Comparison of ENCODE assay signal across 21 mouse cellular contexts in the genomic region with DNA sequence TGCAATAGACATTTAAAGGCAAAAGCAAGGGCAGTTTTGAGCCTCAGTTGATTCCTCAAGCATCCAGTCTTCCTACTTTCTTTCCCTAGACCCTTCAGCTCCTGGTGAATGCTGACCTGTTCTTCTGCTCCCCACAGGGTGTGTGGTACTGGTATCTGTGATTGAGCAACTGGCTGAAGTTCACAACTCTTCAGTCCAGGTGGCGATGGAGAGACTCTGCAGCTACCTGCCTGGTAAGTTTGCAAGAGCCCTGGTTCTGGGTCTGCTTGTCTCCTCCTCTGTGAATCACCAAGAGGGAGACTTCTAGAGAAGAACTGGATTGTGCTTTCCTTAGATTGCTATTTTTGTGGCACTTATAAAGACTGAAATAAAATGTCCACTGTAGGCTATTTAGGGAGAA. TPM values are rescaled to one million over a fixed set of nuclear protein-coding genes. Genes with fewer than 3 reads are reported as not detected.
DNase-seq lines count a peak whose midpoint lies in the region; ATAC-seq and TF ChIP-seq lines count a peak whose summit lies in the region.
"Had no signal": no experiment of that assay in that cellular context is flagged by ENCODE, and none has a peak within 500 bp of the region (broad histone marks: within the 10 kb centered on the region; RNA-seq: fewer than 3 reads in every experiment).

No protein-coding gene starts in this region.

- no peak overlapping the region for H3K27ac ChIP-seq in heart, postnatal 0 days (ENCODE audit: low read depth)
- no peak overlapping the region for H3K27ac ChIP-seq in lung, embryonic 14.5 days (ENCODE audit: low read depth)
- H3K27ac ChIP-seq in ES-Bruce4 (ENCODE audit: insufficient read depth, low read length) = no peak overlapping the region
- H3K27ac ChIP-seq in stomach, postnatal 0 days (replicated peaks) = no peak overlapping the region
- H3K27ac ChIP-seq: embryonic facial prominence, embryonic 13.5 days; forebrain, embryonic 13.5 days; heart, embryonic 13.5 days; hindbrain, embryonic 12.5 days had no signal

- TF ChIP-seq POLR2A in ES-Bruce4 (IDR thresholded peaks at IDR 0.05; ENCODE audit: insufficient read depth, low read length) = no peak

- no peak overlapping the region for H3K9ac ChIP-seq in heart, postnatal 0 days (replicated peaks; ENCODE audit: low read depth, low read length)
- H3K9ac ChIP-seq in lung, embryonic 14.5 days = no peak overlapping the region
- H3K9ac ChIP-seq in ES-Bruce4 (ENCODE audit: low read depth, poor library complexity, severe bottlenecking) = no peak overlapping the region
- H3K9ac ChIP-seq in stomach, postnatal 0 days (ENCODE audit: low read length) = no peak overlapping the region
- H3K9ac ChIP-seq: embryonic facial prominence, embryonic 13.5 days; forebrain, embryonic 13.5 days; forebrain, postnatal 0 days; heart, embryonic 13.5 days; hindbrain, embryonic 12.5 days had no signal

- H3K4me1 ChIP-seq in heart, postnatal 0 days (ENCODE audit: control insufficient read depth, insufficient read depth) = no peaks in the 10 kb centered on the region
- H3K4me1 ChIP-seq in lung, embryonic 14.5 days (ENCODE audit: insufficient read depth) = no peaks in the 10 kb centered on the region
- no peaks in the 10 kb centered on the region for H3K4me1 ChIP-seq in ES-Bruce4 (ENCODE audit: control insufficient read depth, insufficient read depth, low read length)
- no peaks in the 10 kb centered on the region for H3K4me1 ChIP-seq in stomach, postnatal 0 days (replicated peaks; ENCODE audit: control insufficient read depth, insufficient read depth)
- H3K4me1 ChIP-seq: embryonic facial prominence, embryonic 13.5 days; forebrain, embryonic 13.5 days; hindbrain, embryonic 12.5 days had no signal

- no peaks in the 10 kb centered on the region for H3K9me3 ChIP-seq in heart, postnatal 0 days (replicated peaks; ENCODE audit: control insufficient read depth, low read length)
- H3K9me3 ChIP-seq in lung, embryonic 14.5 days (ENCODE audit: low read depth, low read length) = no peaks in the 10 kb centered on the region
- H3K9me3 ChIP-seq in ES-Bruce4 (replicated peaks; ENCODE audit: control insufficient read depth, insufficient read depth, low read length, poor library complexity, severe bottlenecking) = no peaks in the 10 kb centered on the region
- no peaks in the 10 kb centered on the region for H3K9me3 ChIP-seq in stomach, postnatal 0 days (ENCODE audit: control insufficient read depth, low read length)
- H3K9me3 ChIP-seq: embryonic facial prominence, embryonic 13.5 days; forebrain, embryonic 13.5 days; heart, embryonic 13.5 days; hindbrain, embryonic 12.5 days had no signal

- ATAC-seq in heart, postnatal 0 days (ENCODE audit: insufficient read depth, low read depth) = no peak
- no peak for ATAC-seq in lung, embryonic 14.5 days (ENCODE audit: insufficient read depth)
- ATAC-seq in stomach, postnatal 0 days (ENCODE audit: low FRiP score, low TSS enrichment) = no peak
- ATAC-seq in erythroid progenitor cell, adult 5-6 weeks (replicated peaks; ENCODE audit: low FRiP score, poor library complexity, severe bottlenecking) = no peak
- ATAC-seq: forebrain, embryonic 13.5 days; forebrain, postnatal 0 days; hindbrain, embryonic 16.5 days had no signal

- DNase-seq in heart, postnatal 0 days (ENCODE audit: low spot score) = no peak
- no peak for DNase-seq in heart, adult 9 months (ENCODE audit: low spot score in 2 of 2)
- no peak for DNase-seq in lung, embryonic 14.5 days
- DNase-seq in lung, adult 18-20 months = no peak
- DNase-seq in stomach, postnatal 0 days (ENCODE audit: low spot score) = no peak
- DNase-seq: adrenal gland, postnatal 10 days; cerebellum, adult 11 months; cerebellum, adult 9-11 months; cerebellum, postnatal 36 days; forebrain, postnatal 0 days; gastrocnemius, postnatal 14 days; heart, postnatal 10 days; heart, postnatal 4 days had no signal

- no peak overlapping the region for H3K4me3 ChIP-seq in heart, postnatal 0 days (ENCODE audit: low read depth, low read length)
- H3K4me3 ChIP-seq in lung, embryonic 14.5 days (ENCODE audit: low read depth, low read length) = no peak overlapping the region
- H3K4me3 ChIP-seq in ES-Bruce4 (ENCODE audit: low read depth, low read length) = no peak overlapping the region
- H3K4me3 ChIP-seq in stomach, postnatal 0 days (ENCODE audit: low read depth, low read length) = no peak overlapping the region
- H3K4me3 ChIP-seq: embryonic facial prominence, embryonic 13.5 days; forebrain, embryonic 13.5 days; heart, embryonic 13.5 days; hindbrain, embryonic 12.5 days had no signal

- TF ChIP-seq CTCF in heart, postnatal 0 days (IDR thresholded peaks at IDR 0.05; ENCODE audit: low read depth) = peak; percentile 14
- peak; percentile 34 for TF ChIP-seq CTCF in lung, embryonic 14.5 days (IDR thresholded peaks at IDR 0.05; ENCODE audit: low read depth)
- peak; percentile 36 for TF ChIP-seq CTCF in ES-Bruce4 (IDR thresholded peaks at IDR 0.05; ENCODE audit: low read depth, low read length)
- peak; percentile 38 for TF ChIP-seq CTCF in stomach, postnatal 0 days (IDR thresholded peaks at IDR 0.05; ENCODE audit: low read depth)

- WGBS in heart, postnatal 0 days = 50% methylated on average over 1 of the region's 1 CpGs
- WGBS in lung, embryonic 14.5 days = 50% methylated on average over 1 of the region's 1 CpGs
- WGBS in stomach, postnatal 0 days = 46% methylated on average over 1 of the region's 1 CpGs

- H3K27me3 ChIP-seq in heart, postnatal 0 days (ENCODE audit: control insufficient read depth, insufficient read depth, low read length) = no peaks in the 10 kb centered on the region
- H3K27me3 ChIP-seq in lung, embryonic 14.5 days (ENCODE audit: insufficient read depth, low read length) = no peaks in the 10 kb centered on the region
- H3K27me3 ChIP-seq in ES-Bruce4 (ENCODE audit: control insufficient read depth, insufficient read depth, low read length, poor library complexity, severe bottlenecking) = no peaks in the 10 kb centered on the region
- H3K27me3 ChIP-seq in stomach, postnatal 0 days (ENCODE audit: control insufficient read depth, insufficient read depth, low read length) = no peaks in the 10 kb centered on the region
- H3K27me3 ChIP-seq: embryonic facial prominence, embryonic 13.5 days; forebrain, embryonic 13.5 days; heart, embryonic 13.5 days; hindbrain, embryonic 12.5 days had no signal

- H3K4me2 ChIP-seq in heart, postnatal 0 days (ENCODE audit: low read depth, low read length) = no peak overlapping the region
- H3K4me2 ChIP-seq in lung, embryonic 14.5 days = no peak overlapping the region
- H3K4me2 ChIP-seq in stomach, postnatal 0 days (replicated peaks; ENCODE audit: low read depth) = no peak overlapping the region
- H3K4me2 ChIP-seq: embryonic facial prominence, embryonic 13.5 days; forebrain, embryonic 13.5 days; heart, embryonic 13.5 days; hindbrain, embryonic 12.5 days had no signal

- TF ChIP-seq EP300 in heart, postnatal 0 days (IDR thresholded peaks at IDR 0.05; ENCODE audit: low read depth) = no peak
- TF ChIP-seq EP300 in ES-Bruce4 (IDR thresholded peaks at IDR 0.05; ENCODE audit: insufficient read depth, low read depth, low read length) = no peak
- TF ChIP-seq EP300 in stomach, postnatal 0 days (optimal IDR thresholded peaks at IDR 0.05) = no peak

- no peaks in the 10 kb centered on the region for H3K36me3 ChIP-seq in heart, postnatal 0 days (replicated peaks; ENCODE audit: control insufficient read depth, insufficient read depth, low read length)
- no peaks in the 10 kb centered on the region for H3K36me3 ChIP-seq in lung, embryonic 14.5 days (ENCODE audit: insufficient read depth)
- no peaks in the 10 kb centered on the region for H3K36me3 ChIP-seq in ES-Bruce4 (ENCODE audit: control insufficient read depth, insufficient read depth, low read length, poor library complexity, severe bottlenecking)
- no peaks in the 10 kb centered on the region for H3K36me3 ChIP-seq in stomach, postnatal 0 days (ENCODE audit: control insufficient read depth, insufficient read depth, low read length)
- H3K36me3 ChIP-seq: embryonic facial prominence, embryonic 13.5 days; heart, embryonic 13.5 days; hindbrain, embryonic 12.5 days had no signal

RNA-seq across cellular contexts. Expression of a gene that starts 22.5 kb away (rescaled TPM):
- 0.80 and 1.5 TPM in 2 replicates for total RNA-seq in heart, postnatal 0 days (2014; rRNA removed; ENCODE audit: low replicate concordance)
- polyA plus RNA-seq in heart, postnatal 0 days (2015; fragmentation: Nextera tagmentation; extraction: Ambion mirVana) = 0.46 and 0.52 TPM in 2 replicates
- polyA plus RNA-seq in lung, embryonic 14.5 days (2014; fragmentation: Nextera tagmentation; extraction: Ambion mirVana) = 0.75 and 0.92 TPM in 2 replicates
- 0.53 and 0.79 TPM in 2 replicates for polyA plus RNA-seq in ES-Bruce4 (2011; ENCODE audit: insufficient read depth, insufficient read length, low read depth, missing spikeins)
- 0.98 and 1.4 TPM in 2 replicates for polyA plus RNA-seq in stomach, postnatal 0 days (2015; fragmentation: Nextera tagmentation; extraction: Ambion mirVana)
- 9.4 and 18.0 TPM in 2 replicates for total RNA-seq in erythroid progenitor cell, adult 5-6 weeks (2015; ENCODE audit: low replicate concordance)
- total RNA-seq in erythroid progenitor cell, adult 5-6 weeks (2017; ENCODE audit: low replicate concordance) = 1.9 and 3.3 TPM in 2 replicates
- polyA plus RNA-seq: C2C12 had no signal
